Mouse (Mus musculus): Measurements from ENCODE around the gene Itga3.

The Itga3 gene

GRCm38 (mm10) chr11:95037306-95037705 is 39.3 kb downstream of the Itga3 start:
- DNase-seq (ENCODE audit: low read depth, low spot score): no peak
- Histone ChIP-seq H3K27me3 (ENCODE audit: control insufficient read depth, insufficient read depth, low read length, poor library complexity, severe bottlenecking) (no peaks in the 10 kb centered on the region), H3K36me3 (ENCODE audit: control insufficient read depth, insufficient read depth, low read length, poor library complexity, severe bottlenecking) (no peaks in the 10 kb centered on the region)

- Histone ChIP-seq H3K36me3 (ENCODE audit: control insufficient read depth, insufficient read depth, low read length, poor library complexity, severe bottlenecking) (no peaks in the 10 kb centered on the region), H3K27me3 (ENCODE audit: control insufficient read depth, insufficient read depth, low read length, poor library complexity, severe bottlenecking) (no peaks in the 10 kb centered on the region)
- no peak for DNase-seq (ENCODE audit: low read depth, low spot score)
Observed at GRCm38 (mm10) chr11:95036521-95036920, 40.1 kb downstream of the Itga3 start.

GRCm38 (mm10) chr11:95034902-95035301 is 41.7 kb downstream of the Itga3 start:
- no peak for DNase-seq (ENCODE audit: low read depth, low spot score)
- no peaks in the 10 kb centered on the region for H3K27me3 ChIP-seq (ENCODE audit: control insufficient read depth, insufficient read depth, low read length, poor library complexity, severe bottlenecking)
- H3K36me3 ChIP-seq (ENCODE audit: control insufficient read depth, insufficient read depth, low read length, poor library complexity, severe bottlenecking): no peaks in the 10 kb centered on the region

- H3K36me3 ChIP-seq (ENCODE audit: control insufficient read depth, insufficient read depth, low read length, poor library complexity, severe bottlenecking): no peaks in the 10 kb centered on the region
- no peak for DNase-seq (ENCODE audit: low read depth, low spot score)
- H3K27me3 ChIP-seq (ENCODE audit: control insufficient read depth, insufficient read depth, low read length, poor library complexity, severe bottlenecking): no peaks in the 10 kb centered on the region
Observed at GRCm38 (mm10) chr11:95033617-95034016, 43.0 kb downstream of the Itga3 start.

GRCm38 (mm10) chr11:95032945-95033344 is 43.7 kb downstream of the Itga3 start:
- Histone ChIP-seq H3K36me3 (ENCODE audit: control insufficient read depth, insufficient read depth, low read length, poor library complexity, severe bottlenecking) (no peaks in the 10 kb centered on the region), H3K27me3 (ENCODE audit: control insufficient read depth, insufficient read depth, low read length, poor library complexity, severe bottlenecking) (no peaks in the 10 kb centered on the region)
- no peak for DNase-seq (ENCODE audit: low read depth, low spot score)

- no peaks in the 10 kb centered on the region for H3K36me3 ChIP-seq (ENCODE audit: control insufficient read depth, insufficient read depth, low read length, poor library complexity, severe bottlenecking)
- no peaks in the 10 kb centered on the region for H3K27me3 ChIP-seq (ENCODE audit: control insufficient read depth, insufficient read depth, low read length, poor library complexity, severe bottlenecking)
- DNase-seq (ENCODE audit: low read depth, low spot score): no peak
Observed at GRCm38 (mm10) chr11:95027850-95028470, 48.6 kb downstream of the Itga3 start.

- DNase-seq (ENCODE audit: low read depth, low spot score): no peak
Observed at GRCm38 (mm10) chr11:95026849-95027248, 49.8 kb downstream of the Itga3 start.

GRCm38 (mm10) chr11:95026090-95026542 is 50.5 kb downstream of the Itga3 start:
- no peak for DNase-seq (ENCODE audit: low read depth, low spot score)
- Histone ChIP-seq H3K27me3 (ENCODE audit: control insufficient read depth, insufficient read depth, low read length, poor library complexity, severe bottlenecking) (no peaks in the 10 kb centered on the region), H3K36me3 (ENCODE audit: control insufficient read depth, insufficient read depth, low read length, poor library complexity, severe bottlenecking) (no peaks in the 10 kb centered on the region)

More at GRCm38 (mm10) chr11:95026849-95027248, 49.8 kb downstream of the Itga3 start:
- no peaks in the 10 kb centered on the region for H3K27me3 ChIP-seq (ENCODE audit: control insufficient read depth, insufficient read depth, low read length, poor library complexity, severe bottlenecking)
- no peaks in the 10 kb centered on the region for H3K36me3 ChIP-seq (ENCODE audit: control insufficient read depth, insufficient read depth, low read length, poor library complexity, severe bottlenecking)

- no peak for DNase-seq (ENCODE audit: low read depth, low spot score)
- Histone ChIP-seq H3K36me3 (ENCODE audit: control insufficient read depth, insufficient read depth, low read length, poor library complexity, severe bottlenecking) (no peaks in the 10 kb centered on the region), H3K27me3 (ENCODE audit: control insufficient read depth, insufficient read depth, low read length, poor library complexity, severe bottlenecking) (no peaks in the 10 kb centered on the region)
Observed at GRCm38 (mm10) chr11:95025227-95026012, 51.2 kb downstream of the Itga3 start.

- H3K27me3 ChIP-seq (ENCODE audit: control insufficient read depth, insufficient read depth, low read length, poor library complexity, severe bottlenecking): no peaks in the 10 kb centered on the region
- DNase-seq (ENCODE audit: low read depth, low spot score): no peak
- H3K36me3 ChIP-seq (ENCODE audit: control insufficient read depth, insufficient read depth, low read length, poor library complexity, severe bottlenecking): no peaks in the 10 kb centered on the region
Observed at GRCm38 (mm10) chr11:95024439-95025184, 52.0 kb downstream of the Itga3 start.

- DNase-seq (ENCODE audit: low read depth, low spot score): no peak
- Histone ChIP-seq H3K36me3 (ENCODE audit: control insufficient read depth, insufficient read depth, low read length, poor library complexity, severe bottlenecking) (no peaks in the 10 kb centered on the region), H3K27me3 (ENCODE audit: control insufficient read depth, insufficient read depth, low read length, poor library complexity, severe bottlenecking) (no peaks in the 10 kb centered on the region; the same call in 1 of the 2 replicates)
Observed at GRCm38 (mm10) chr11:95023481-95023880, 53.1 kb downstream of the Itga3 start.

GRCm38 (mm10) chr11:95022237-95022992 is 54.2 kb downstream of the Itga3 start:
- peak; percentile 25 for DNase-seq (ENCODE audit: low read depth, low spot score)
- Histone ChIP-seq H3K36me3 (ENCODE audit: control insufficient read depth, insufficient read depth, low read length, poor library complexity, severe bottlenecking) (no peaks in the 10 kb centered on the region), H3K27me3 (ENCODE audit: control insufficient read depth, insufficient read depth, low read length, poor library complexity, severe bottlenecking) (no peaks in the 10 kb centered on the region; the same call in 1 of the 2 replicates)

GRCm38 (mm10) chr11:95015484-95015883 is 61.1 kb downstream of the Itga3 start:
- Histone ChIP-seq H3K27me3 (ENCODE audit: control insufficient read depth, insufficient read depth, low read length, poor library complexity, severe bottlenecking) (no peaks in the 10 kb centered on the region; the same call in 1 of the 2 replicates), H3K36me3 (ENCODE audit: control insufficient read depth, insufficient read depth, low read length, poor library complexity, severe bottlenecking) (no peaks in the 10 kb centered on the region)
- no peak for DNase-seq (ENCODE audit: low read depth, low spot score)

GRCm38 (mm10) chr11:95012487-95012886 is 64.1 kb downstream of the Itga3 start:
- no peaks in the 10 kb centered on the region; the same call in none of the 2 replicates for H3K27me3 ChIP-seq (ENCODE audit: control insufficient read depth, insufficient read depth, low read length, poor library complexity, severe bottlenecking)
- no peak for DNase-seq (ENCODE audit: low read depth, low spot score)
- H3K36me3 ChIP-seq (ENCODE audit: control insufficient read depth, insufficient read depth, low read length, poor library complexity, severe bottlenecking): no peaks in the 10 kb centered on the region

Data from splenic B cell, adult 2 months (primary cell).